Mouse (Mus musculus): ENCODE data around the gene Nmnat1.

- TF ChIP-seq CTCF (IDR thresholded peaks at IDR 0.05; ENCODE audit: low read depth) (no peak), EP300 (IDR thresholded peaks at IDR 0.05; ENCODE audit: low read depth) (no peak)
Measured at GRCm38 (mm10) chr4:149461579-149462304, 23.3 kb downstream of the Nmnat1 start.

Measured in liver, postnatal 0 days (tissue).